Mouse (Mus musculus) central nervous system, embryonic 11.5 days (tissue): ENCODE measurements around the gene Unc5c. TPM values are rescaled to one million over a fixed set of nuclear protein-coding genes. Genes with fewer than 3 reads are reported as not detected.

Experiments
- polyA plus RNA-seq: library from polyadenylated mRNA; depleted of rRNA; stranded (reverse); fragments of >200 nt; gene quantifications from 2 replicates; pipeline ENCODE4 v1.2.3, GENCODE M21; 2012; rRNA removed

The Unc5c gene
- polyA plus RNA-seq, result 6.1 and 14.8 TPM in 2 replicates

GRCm38 (mm10) chr3:141465104-141465705, at the start of gene Unc5c:
Unc5c (plus strand) TSS chr3:141465216.

